Mouse (Mus musculus): ENCODE results near the gene Sh3gl1.

DNA sequence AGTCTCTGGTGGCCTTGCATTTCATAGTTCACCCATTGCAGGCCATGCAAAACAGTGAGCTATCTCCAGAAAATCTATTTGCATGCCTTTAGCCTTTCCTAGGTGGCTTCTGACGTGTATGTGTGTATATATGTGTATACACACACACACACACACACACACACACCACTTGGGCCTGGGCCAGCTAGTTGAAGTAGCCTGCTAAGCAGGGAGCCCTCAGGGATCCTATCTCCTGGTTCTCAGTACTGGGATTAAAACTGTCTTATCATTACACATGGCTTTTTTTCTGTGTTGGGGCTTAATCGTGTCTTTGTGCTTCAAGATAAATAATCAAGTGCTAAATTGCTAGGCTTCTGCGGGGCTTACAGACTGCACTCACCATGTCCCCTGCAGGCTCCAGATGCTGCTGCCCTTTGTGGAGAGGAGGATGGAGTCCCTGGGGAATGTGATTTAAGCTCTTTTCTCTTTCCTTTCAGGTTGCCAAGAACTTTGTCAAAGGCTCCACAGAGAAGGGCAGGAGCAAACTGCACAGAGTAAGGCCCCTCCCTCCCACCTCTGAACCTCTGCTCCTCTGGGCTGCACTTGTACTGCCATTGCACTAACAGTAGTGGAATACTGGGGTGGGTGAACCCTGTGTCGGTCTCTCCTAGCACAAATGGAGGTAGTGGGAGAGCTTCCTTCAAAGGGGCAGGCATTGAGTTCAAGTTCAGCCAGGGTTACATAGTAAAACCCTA is 19.7 kb upstream of the Sh3gl1 start:
- TF ChIP-seq POLR2A (IDR thresholded peaks at IDR 0.05; ENCODE audit: control insufficient read depth, extremely low read depth, insufficient read depth, low read length, poor library complexity) (no peak), CTCF (IDR thresholded peaks at IDR 0.05; ENCODE audit: borderline replicate concordance, control insufficient read depth, extremely low read depth, insufficient read depth, low read length, poor library complexity) (no peak)

Data from thymus, adult 2 months (tissue).